Mouse (Mus musculus) CH12.LX (cell line): ENCODE results near the gene Cavin4. TPM values are rescaled to one million over a fixed set of nuclear protein-coding genes. Genes with fewer than 3 reads are reported as not detected.

Experiments
- DNase-seq: peaks from one replicate; pipeline ENCODE4 v3.0.0-alpha.2; 2013; ENCODE audit errors: extremely low read depth
- H3K27ac ChIP-seq: 2 replicates; pipeline ENCODE4 v1.5.1; 2012; ENCODE audit warnings: low read depth, mild to moderate bottlenecking, control low read depth, moderate library complexity; ENCODE audit not compliant: insufficient read depth
- H3K27me3 ChIP-seq: replicated peaks from 2 replicates; pipeline ENCODE3; 2012; ENCODE audit warnings: inconsistent platforms
- H3K36me3 ChIP-seq, 2 experiments: replicated peaks in 1 of 2; 2 replicates each; pipeline versions ENCODE3 to v1.6.1; 2012; ENCODE audit warnings: inconsistent platforms in 1 of 2, low read length in 1 of 2, mild to moderate bottlenecking in 1 of 2, mixed read lengths in 1 of 2, moderate library complexity in 1 of 2; ENCODE audit not compliant: control insufficient read depth in 1 of 2, insufficient read depth in 1 of 2
- H3K4me1 ChIP-seq, 2 experiments: 2 replicates each; pipeline ENCODE4 v1.6.1; 2012; ENCODE audit warnings: inconsistent platforms in 1 of 2, moderate library complexity in 1 of 2; ENCODE audit not compliant: insufficient read depth in 2 of 2, control insufficient read depth in 1 of 2
- H3K4me2 ChIP-seq: 2 replicates; pipeline ENCODE4 v1.6.1; 2012; ENCODE audit warnings: low read depth, mild to moderate bottlenecking, control low read depth; ENCODE audit not compliant: poor library complexity, insufficient read depth, severe bottlenecking
- H3K4me3 ChIP-seq, 3 experiments: fragments of 150-350 bp in 1 of 3; sonication (generic) in 1 of 3; replicated peaks in 1 of 3; 2 replicates each; pipeline versions ENCODE3 to v1.5.1; 2011 to 2012; ENCODE audit warnings: low read depth in 2 of 3, low read length in 2 of 3, mild to moderate bottlenecking in 2 of 3, moderate library complexity in 2 of 3, control low read depth in 1 of 3, improper control_type of control experiment in 1 of 3, inconsistent platforms in 1 of 3, mixed read lengths in 1 of 3; ENCODE audit not compliant: poor library complexity in 1 of 3
- H3K79me2 ChIP-seq: replicated peaks from 2 replicates; pipeline ENCODE4 v1.6.1; 2012; ENCODE audit warnings: mild to moderate bottlenecking, moderate library complexity; ENCODE audit not compliant: control insufficient read depth, poor library complexity, insufficient read depth, severe bottlenecking; ENCODE audit errors: extremely low read depth
- H3K9ac ChIP-seq: 2 replicates; pipeline ENCODE4 v1.6.1; 2012; ENCODE audit warnings: low read depth, mild to moderate bottlenecking, control low read depth, moderate library complexity; ENCODE audit not compliant: insufficient read depth
- H3K9me3 ChIP-seq: replicated peaks from 2 replicates; pipeline ENCODE3; 2012; ENCODE audit warnings: low read length, inconsistent platforms, mixed read lengths
- ELF1 ChIP-seq: IDR thresholded peaks from 2 replicates; pipeline ENCODE4 v1.6.1; 2014; ENCODE audit warnings: low read depth, mild to moderate bottlenecking, inconsistent platforms, low read length, improper control_type of control experiment
- dilution Hi-C: fragments of 300-500 bp; cut with MboI; formaldehyde crosslinking; loops from 2 replicates; pipeline ENCODE4 v1.14.3; 2020; ENCODE audit warnings: low sequenced_read_pairs; ENCODE audit not compliant: extremely low pct_unique_long_range_greater_than_20kb, extremely low pct_ligation_motif_present
- in situ Hi-C: fragments of 300-500 bp; cut with MboI; formaldehyde crosslinking; loops from 3 replicates; pipeline ENCODE4 v1.14.3; 2019; ENCODE audit warnings: low sequenced_read_pairs, low pct_ligation_motif_present, low pct_unique_long_range_greater_than_20kb, mixed read lengths
- polyA plus RNA-seq: library from polyadenylated mRNA; unstranded; fragments of >175 nt; gene quantifications from 2 replicates; pipeline ENCODE4 v1.2.1, GENCODE M21; 2012; ENCODE audit warnings: low read depth; ENCODE audit not compliant: insufficient read length
- total RNA-seq, 2 experiments: library from RNA; depleted of rRNA; stranded (reverse); fragments of 300-350 nt in 1 of 2; fragments of >200 nt in 1 of 2; gene quantifications; 2 replicates each; pipeline ENCODE4 v1.2.3; 2012 to 2014

Cavin4 gene
- total and polyA plus RNA-seq, 3 experiments = 0.13 to 0.26 (median 0.24) TPM

GRCm38 (mm10) chr4:48716817-48717216 is 53.5 kb downstream of the Cavin4 start:
- no peak overlapping the region for H3K9ac ChIP-seq
- in situ Hi-C loops (no loop called here), dilution Hi-C loops (no loop called here)
- no peak for DNase-seq
- no peak overlapping the region for H3K4me2 ChIP-seq
- no peaks in the 10 kb centered on the region for H3K79me2 ChIP-seq
- no peaks in the 10 kb centered on the region for H3K36me3 ChIP-seq
- H3K4me1 ChIP-seq = peaks cover 0 to 3% of the 10 kb centered on the region in 2 experiments; a peak in 1 of 4 replicates
- H3K9me3 ChIP-seq = no peaks in the 10 kb centered on the region
- no peak overlapping the region for H3K4me3 ChIP-seq
- no peak overlapping the region for H3K27ac ChIP-seq
- no peak for TF ChIP-seq ELF1
- no peaks in the 10 kb centered on the region for H3K27me3 ChIP-seq

Other genes starting within 250 kb of the Cavin4 start
- gene Tex10, start 190.1 kb upstream of the Cavin4 start, total RNA-seq (2012; rRNA removed) = 34.2 and 40.0 TPM in 2 replicates
- 61.9 and 64.6 TPM in 2 replicates for gene Tex10, start 190.1 kb upstream of the Cavin4 start, total RNA-seq (2014; rRNA removed)
- gene Tex10, start 190.1 kb upstream of the Cavin4 start, polyA plus RNA-seq = 43.2 and 46.3 TPM in 2 replicates
- gene Msantd3, start 123.6 kb upstream of the Cavin4 start, total RNA-seq (2012; rRNA removed) = not detected in 2 replicates
- not detected in 2 replicates for gene Msantd3, start 123.6 kb upstream of the Cavin4 start, total RNA-seq (2014; rRNA removed)
- not detected in 2 replicates for gene Msantd3, start 123.6 kb upstream of the Cavin4 start, polyA plus RNA-seq
- gene Tmeff1, start 78.3 kb upstream of the Cavin4 start, total RNA-seq (2012; rRNA removed) = 29.6 and 29.9 TPM in 2 replicates
- 32.4 and 37.3 TPM in 2 replicates for gene Tmeff1, start 78.3 kb upstream of the Cavin4 start, total RNA-seq (2014; rRNA removed)
- 23.3 and 25.5 TPM in 2 replicates for gene Tmeff1, start 78.3 kb upstream of the Cavin4 start, polyA plus RNA-seq